Mouse (Mus musculus) megakaryocyte-erythroid progenitor cell, adult 5-6 weeks (primary cell): Measurements from ENCODE around the gene Gm3893. TPM values are rescaled to one million over a fixed set of nuclear protein-coding genes. Genes with fewer than 3 reads are reported as not detected.
"Not testable (repeated sequence)": the region's sequence is repeated elsewhere in the genome, so short reads cannot be mapped to it uniquely, and the experiment has no call there.

Experiments used
- ATAC-seq: replicated peaks from 2 replicates; pipeline ENCODE4 v1.8.0; 2016; ENCODE audit warnings: mild to moderate bottlenecking, inconsistent platforms; ENCODE audit not compliant: severe bottlenecking, poor library complexity, low FRiP score, low TSS enrichment
- total RNA-seq, 2 experiments: library from RNA; stranded (forward) in 1 of 2; stranded (reverse) in 1 of 2; fragments of 200-1000, 215-1000 nt in 1 of 2; fragments of >200 nt in 1 of 2; fragmentation: Nextera tagmentation in 1 of 2; gene quantifications; 2 replicates each; pipeline ENCODE4 v1.2.3; 2014 to 2017

Gene Gm3893
- not detected in 2 replicates for total RNA-seq (2014; fragmentation: Nextera tagmentation)
- total RNA-seq (2017), result not detected in 2 replicates

GRCm38 (mm10) chr4:42090907-42091306 lies at the start of gene Gm3893:
Gene Gm3893 (plus strand): TSS chr4:42091207.
- ATAC-seq, result not testable (repeated sequence)

GRCm38 (mm10) chr4:42114517-42114916 lies 23.5 kb downstream of the Gm3893 start, which contains the start of gene Gm13304:
Gene Gm13304 (plus strand): TSS chr4:42114817.
- not testable (repeated sequence) for ATAC-seq

Other genes starting within 250 kb of the Gm3893 start
- gene Gm21541, start 187.6 kb upstream of the Gm3893 start, total RNA-seq (2014; fragmentation: Nextera tagmentation), result not detected in 2 replicates
- gene Gm21541, start 187.6 kb upstream of the Gm3893 start, total RNA-seq (2017), result not detected in 2 replicates
- gene Gm20878, start 149.6 kb upstream of the Gm3893 start, total RNA-seq (2014; fragmentation: Nextera tagmentation), result 1.6 and 1.9 TPM in 2 replicates
- 0.99 and 7.6 TPM in 2 replicates for gene Gm20878, start 149.6 kb upstream of the Gm3893 start, total RNA-seq (2017)
- 0.33 and 0.42 TPM in 2 replicates for gene Fam205a4, start 125.1 kb upstream of the Gm3893 start, total RNA-seq (2014; fragmentation: Nextera tagmentation)
- gene Fam205a4, start 125.1 kb upstream of the Gm3893 start, total RNA-seq (2017), result not detected in 2 replicates
- not detected in 2 replicates for gene Gm21093, start 56.5 kb upstream of the Gm3893 start, total RNA-seq (2014; fragmentation: Nextera tagmentation)
- gene Gm21093, start 56.5 kb upstream of the Gm3893 start, total RNA-seq (2017), result 0.56 TPM in 1 of 2 replicates, not detected in the other
- not detected in 2 replicates for gene Gm13304, start 23.6 kb downstream of the Gm3893 start, total RNA-seq (2014; fragmentation: Nextera tagmentation)
- not detected in 2 replicates for gene Gm13304, start 23.6 kb downstream of the Gm3893 start, total RNA-seq (2017)
- not detected in 2 replicates for gene Gm13306, start 62.2 kb downstream of the Gm3893 start, total RNA-seq (2014; fragmentation: Nextera tagmentation)
- gene Gm13306, start 62.2 kb downstream of the Gm3893 start, total RNA-seq (2017), result not detected in 2 replicates
- gene Gm13305, start 77.4 kb downstream of the Gm3893 start, total RNA-seq (2014; fragmentation: Nextera tagmentation), result not detected in 2 replicates
- gene Gm13305, start 77.4 kb downstream of the Gm3893 start, total RNA-seq (2017), result 0.38 and 5.2 TPM in 2 replicates
- not detected in 2 replicates for gene Gm10600, start 149.4 kb downstream of the Gm3893 start, total RNA-seq (2014; fragmentation: Nextera tagmentation)
- gene Gm10600, start 149.4 kb downstream of the Gm3893 start, total RNA-seq (2017), result not detected in 2 replicates
- not detected in 2 replicates for gene Ccl21b, start 164.6 kb downstream of the Gm3893 start, total RNA-seq (2014; fragmentation: Nextera tagmentation)
- gene Ccl21b, start 164.6 kb downstream of the Gm3893 start, total RNA-seq (2017), result not detected in 2 replicates
- gene Gm21953, start 203.1 kb downstream of the Gm3893 start, total RNA-seq (2014; fragmentation: Nextera tagmentation), result not detected in 2 replicates
- not detected in 2 replicates for gene Gm21953, start 203.1 kb downstream of the Gm3893 start, total RNA-seq (2017)
- not detected in 2 replicates for gene Fam205a3, start 227.1 kb downstream of the Gm3893 start, total RNA-seq (2014; fragmentation: Nextera tagmentation)
- gene Fam205a3, start 227.1 kb downstream of the Gm3893 start, total RNA-seq (2017), result 0.08 TPM in 1 of 2 replicates, not detected in the other